Mouse (Mus musculus) liver, embryonic 14.5 days (tissue): Measurements from ENCODE around the gene Daxx.

Experiments
- CTCF ChIP-seq: IDR thresholded peaks from 2 replicates; pipeline ENCODE4 v1.5.1; 2016; ENCODE audit warnings: antibody characterized with exemption, low read depth, control low read depth
- EP300 ChIP-seq: IDR thresholded peaks from 2 replicates; pipeline ENCODE4 v1.6.1; 2016; ENCODE audit warnings: antibody characterized with exemption, low read depth

DNA sequence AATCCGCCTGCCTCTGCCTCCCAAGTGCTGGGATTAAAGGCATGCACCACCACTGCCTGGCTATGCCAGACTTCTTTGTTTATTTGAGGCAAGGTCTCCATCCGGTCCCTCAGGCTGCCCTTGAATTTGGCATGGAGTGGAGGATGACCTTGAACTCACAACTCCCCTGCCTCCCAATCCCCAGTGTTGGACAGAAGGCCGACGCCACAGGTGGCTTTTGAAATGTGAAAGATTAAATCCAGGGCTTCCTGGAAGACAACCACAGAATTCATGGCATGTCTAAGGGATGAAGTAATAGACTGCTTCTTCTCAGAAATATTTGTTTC, 8.3 kb upstream of the Daxx start:
- TF ChIP-seq CTCF: no peak
- no peak for TF ChIP-seq EP300
